ENCODE assay signal across 18 mouse cellular contexts in the genomic region with DNA sequence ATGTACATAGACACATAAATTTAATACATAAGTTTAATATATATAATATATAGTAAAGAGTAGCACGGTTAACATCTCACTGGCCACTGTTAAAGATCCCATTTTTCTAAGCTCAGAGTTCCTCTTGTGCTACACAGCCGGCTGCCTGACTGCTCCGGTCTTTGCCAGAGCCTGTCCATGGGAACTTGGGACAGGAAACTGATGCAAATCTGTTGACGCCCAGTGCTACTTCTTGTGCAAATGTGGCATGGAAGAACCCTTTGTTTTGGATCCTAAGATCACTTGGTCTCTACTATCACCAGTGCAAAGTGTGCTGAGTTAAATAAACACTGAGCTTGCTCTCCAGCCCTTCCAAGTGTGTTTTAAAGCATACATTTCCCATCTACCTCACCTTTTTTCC. TPM values are rescaled to one million over a fixed set of nuclear protein-coding genes. Genes with fewer than 3 reads are reported as not detected.
DNase-seq lines count a peak whose midpoint lies in the region; ATAC-seq lines count a peak whose summit lies in the region.
"Had no signal": no experiment of that assay in that cellular context is flagged by ENCODE, and none has a peak within 500 bp of the region (broad histone marks: within the 10 kb centered on the region; RNA-seq: fewer than 3 reads in every experiment).

No protein-coding gene starts in this region.

- H3K27me3 ChIP-seq in lung, embryonic 15.5 days: no peaks in the 10 kb centered on the region
- H3K27me3 ChIP-seq: forebrain, embryonic 13.5 days; limb, embryonic 15.5 days; stomach, embryonic 15.5 days had no signal

- no peak overlapping the region for H3K4me2 ChIP-seq in lung, embryonic 15.5 days
- H3K4me2 ChIP-seq: forebrain, embryonic 13.5 days; limb, embryonic 15.5 days; stomach, embryonic 15.5 days had no signal

- no peaks in the 10 kb centered on the region for H3K9me3 ChIP-seq in lung, embryonic 15.5 days
- H3K9me3 ChIP-seq: forebrain, embryonic 13.5 days; limb, embryonic 15.5 days; midbrain, embryonic 10.5 days; stomach, embryonic 15.5 days had no signal

- no peak for ATAC-seq in lung, embryonic 15.5 days (ENCODE audit: borderline replicate concordance, extremely low read depth, low FRiP score, low TSS enrichment)
- ATAC-seq: forebrain, embryonic 13.5 days had no signal

- 41% methylated on average over 4 of the region's 4 CpGs for WGBS in lung, embryonic 15.5 days

- intact Hi-C loops in heart, postnatal 14 days (cut with DNase I): no loop called here

- no peaks in the 10 kb centered on the region; the same call in 1 of the 2 replicates for H3K4me1 ChIP-seq in lung, embryonic 15.5 days
- H3K4me1 ChIP-seq: limb, embryonic 15.5 days; stomach, embryonic 15.5 days had no signal

- H3K9ac ChIP-seq in lung, embryonic 15.5 days: no peak overlapping the region
- H3K9ac ChIP-seq: forebrain, embryonic 13.5 days; limb, embryonic 15.5 days; stomach, embryonic 15.5 days had no signal

- 0 out of 2 replicates have a peak overlapping the region, but pooled peaks have one; percentile 4 for H3K27ac ChIP-seq in lung, embryonic 15.5 days
- H3K27ac ChIP-seq: forebrain, embryonic 13.5 days; heart, adult 2 months; limb, embryonic 15.5 days; midbrain, embryonic 10.5 days; stomach, embryonic 15.5 days had no signal

- DNase-seq in kidney, postnatal 14 days: peak; percentile 24
- no peak for DNase-seq in kidney, adult 9 months
- peak; percentile 16 to 17 for DNase-seq in heart, postnatal 14 days
- no peak for DNase-seq in ovary, postnatal 14 days (ENCODE audit: low spot score)
- DNase-seq in gastrocnemius, postnatal 10 days: no peak
- DNase-seq in spleen, postnatal 14 days (ENCODE audit: low spot score in 2 of 2): no peak
- DNase-seq: adrenal gland, adult 8-10 months; cerebellum, adult 11-12 months; cerebellum, postnatal 36 days; layer of hippocampus, adult 9-11 months; spleen, adult 18-20 months had no signal

- H3K4me3 ChIP-seq in lung, embryonic 15.5 days: no peak overlapping the region
- H3K4me3 ChIP-seq: forebrain, embryonic 13.5 days; heart, adult 2 months; limb, embryonic 15.5 days; midbrain, embryonic 10.5 days; stomach, embryonic 15.5 days had no signal

- H3K36me3 ChIP-seq in lung, embryonic 15.5 days: no peaks in the 10 kb centered on the region
- H3K36me3 ChIP-seq: limb, embryonic 15.5 days; midbrain, embryonic 10.5 days; stomach, embryonic 15.5 days had no signal

RNA-seq across cellular contexts. Expression of a gene that starts 29.2 kb away (rescaled TPM):
- total RNA-seq in heart, postnatal 14 days (2021): under 1 TPM; 0.38 to 0.56 TPM
- polyA plus RNA-seq in lung, embryonic 15.5 days (2015; fragmentation: Nextera tagmentation; extraction: Ambion mirVana): 12.4 TPM in 2 replicates
- total RNA-seq in gastrocnemius, postnatal 10 days (2021): 1 to 10 TPM in 1 of 2 experiments, under 1 TPM in 1; 0.84 to 1.1 TPM
- total RNA-seq: MEL had no signal

Comparison
In these comparisons a context has a peak if more than half of its experiments do, and no peak if none do; other contexts are left out.
1. DNase-seq: peak in kidney, postnatal 14 days (single experiment) and heart, postnatal 14 days (2 of 2); none in kidney, adult 9 months (single experiment), ovary, postnatal 14 days (single experiment), gastrocnemius, postnatal 10 days (single experiment) and spleen, postnatal 14 days (0 of 2).